Mouse (Mus musculus) myocyte (in vitro differentiated cells): Measurements from ENCODE around the gene Nt5dc2.

Experiments
- MYOD1 ChIP-seq, 3 experiments: IDR thresholded peaks; one replicate each; pipeline ENCODE4 v1.6.1; 2011; ENCODE audit warnings: control low read depth in 2 of 3, low read depth in 2 of 3, mild to moderate bottlenecking in 2 of 3, moderate library complexity in 1 of 3; ENCODE audit not compliant: insufficient read length in 2 of 3, control insufficient read depth in 1 of 3
- POLR2A ChIP-seq: IDR thresholded peaks from one replicate; pipeline ENCODE4 v1.6.1; 2011; ENCODE audit warnings: low read depth, mild to moderate bottlenecking, control low read depth, moderate library complexity; ENCODE audit not compliant: insufficient read length
- USF1 ChIP-seq: IDR thresholded peaks from one replicate; pipeline ENCODE4 v1.6.1; 2011; ENCODE audit warnings: low read depth, mild to moderate bottlenecking, control low read depth, moderate library complexity

DNA sequence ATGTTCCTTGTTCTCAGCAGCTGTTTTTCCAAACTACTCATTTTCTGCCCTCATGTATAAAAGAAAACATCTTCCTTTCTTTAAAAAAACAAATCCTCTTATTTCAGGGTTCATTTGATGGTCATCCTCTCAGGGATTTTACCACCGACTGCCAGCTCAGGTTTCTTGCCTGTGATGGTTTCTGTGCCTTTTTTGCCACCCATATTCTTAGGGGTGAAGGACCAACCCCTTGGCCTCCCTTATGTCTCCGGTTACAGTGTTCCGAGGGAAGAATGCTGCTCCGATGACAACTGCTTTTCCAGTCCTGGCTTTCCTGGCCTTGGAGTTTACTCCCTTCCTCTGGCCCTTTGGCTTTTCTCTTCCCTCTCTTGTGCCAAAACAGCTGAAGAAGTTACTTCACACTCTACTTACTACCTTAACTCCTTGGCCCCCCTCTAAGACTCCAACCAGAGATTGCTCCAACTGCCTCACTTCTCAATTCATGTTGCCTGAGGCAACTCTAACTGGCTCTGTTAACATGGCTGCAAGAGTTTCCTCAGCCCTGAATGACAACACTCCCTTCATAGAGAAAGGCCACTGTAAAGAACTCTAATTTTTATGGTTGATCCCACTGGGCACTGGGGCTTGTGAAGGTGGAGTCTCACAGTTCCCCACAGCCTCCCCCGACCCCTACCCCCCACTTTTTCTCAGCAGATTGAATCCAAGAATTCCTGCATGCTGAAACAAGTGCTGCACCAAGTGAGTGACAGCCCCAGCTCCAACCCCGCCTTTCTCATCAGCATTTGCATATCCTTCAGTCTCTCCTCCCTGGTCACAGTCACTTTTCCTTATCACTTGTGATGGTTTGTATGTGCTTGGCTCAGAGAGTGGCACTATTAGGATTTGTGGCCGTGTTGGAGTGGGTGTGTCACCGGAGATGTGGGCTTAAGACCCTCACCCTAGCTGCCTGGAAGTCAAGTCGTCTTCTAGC is 5.5 kb upstream of the Nt5dc2 start:
- TF ChIP-seq POLR2A: no peak
- TF ChIP-seq USF1: no peak
- TF ChIP-seq MYOD1 (IDR thresholded peaks at IDR 0.05; ENCODE audit: control insufficient read depth in 1 of 3, insufficient read length in 2 of 3, low read depth in 2 of 3): no peak
